Mouse (Mus musculus) intestine, postnatal 0 days (tissue): ENCODE data around the gene Cep152. TPM values are rescaled to one million over a fixed set of nuclear protein-coding genes. Genes with fewer than 3 reads are reported as not detected.

Experiments used
- ATAC-seq: fragments of 200-750 bp; cut with Nextera tagmentation; 2 replicates; pipeline ENCODE4 v1.8.0; 2017; ENCODE audit warnings: mild to moderate bottlenecking, moderate TSS enrichment, moderate library complexity
- H3K27ac ChIP-seq: fragments of 300-500 bp; sonication (generic); 2 replicates; pipeline ENCODE4 v1.5.1; 2014; ENCODE audit warnings: mild to moderate bottlenecking, low read depth, low read length, moderate library complexity
- H3K27me3 ChIP-seq: fragments of 300-500 bp; sonication (generic); replicated peaks from 2 replicates; pipeline ENCODE4 v1.6.1; 2014; ENCODE audit warnings: low read length, mixed read lengths; ENCODE audit not compliant: control insufficient read depth, insufficient read depth
- H3K36me3 ChIP-seq: fragments of 300-500 bp; sonication (generic); 2 replicates; pipeline ENCODE4 v1.6.1; 2014; ENCODE audit warnings: mild to moderate bottlenecking, moderate library complexity; ENCODE audit not compliant: control insufficient read depth, insufficient read depth
- H3K4me1 ChIP-seq: fragments of 300-500 bp; sonication (generic); replicated peaks from 2 replicates; pipeline ENCODE4 v1.6.1; 2014; ENCODE audit warnings: antibody characterized with exemption, low read length, mixed read lengths; ENCODE audit not compliant: control insufficient read depth, insufficient read depth
- H3K4me2 ChIP-seq: fragments of 300-500 bp; sonication (generic); replicated peaks from 2 replicates; pipeline ENCODE4 v1.6.1; 2014; ENCODE audit warnings: low read depth, mild to moderate bottlenecking, moderate library complexity
- H3K4me3 ChIP-seq: fragments of 300-500 bp; sonication (generic); 2 replicates; pipeline ENCODE4 v1.5.1; 2014; ENCODE audit warnings: low read depth, low read length
- H3K9ac ChIP-seq: fragments of 300-500 bp; sonication (generic); 2 replicates; pipeline ENCODE4 v1.6.1; 2014; ENCODE audit warnings: mild to moderate bottlenecking, low read depth, low read length
- H3K9me3 ChIP-seq: fragments of 300-500 bp; sonication (generic); 2 replicates; pipeline ENCODE4 v1.6.1; 2016; ENCODE audit warnings: mixed run types; ENCODE audit not compliant: control insufficient read depth
- CTCF ChIP-seq: sonication (generic); IDR thresholded peaks from 2 replicates; pipeline ENCODE4 v1.5.1; 2016; ENCODE audit warnings: low read depth, mild to moderate bottlenecking, control low read depth, antibody characterized with exemption, moderate library complexity
- WGBS: fragments of 180-500 bp; shearing (Covaris S2); extraction: QIAGEN DNeasy Blood & Tissue Kit; methylation state at CpG from one replicate; pipeline ENCODE4 v1.1.7; 2014; 5-methylcytosine and 5-hydroxymethylcytosine counted together
- polyA plus RNA-seq: library from polyadenylated mRNA; unstranded; fragments of >200 nt; fragmentation: Nextera tagmentation; extraction: Ambion mirVana; gene quantifications from 2 replicates; pipeline ENCODE4 v1.2.1, GENCODE M21; 2015

Cep152 gene
- polyA plus RNA-seq, 1 experiment from 2014 or later, result 0.98 TPM

GRCm38 (mm10) chr2:125598958-125599357, 26.0 kb downstream of the Cep152 start:
- no peaks in the 10 kb centered on the region for H3K9me3 ChIP-seq
- ATAC-seq, result no peak
- no peak overlapping the region for H3K4me2 ChIP-seq
- H3K36me3 ChIP-seq, result peaks cover 56% of the 10 kb centered on the region
- H3K27me3 ChIP-seq, result no peaks in the 10 kb centered on the region
- 79% methylated on average over 4 of the region's 4 CpGs for WGBS
- no peak overlapping the region for H3K27ac ChIP-seq
- no peak for TF ChIP-seq CTCF
- no peak overlapping the region for H3K9ac ChIP-seq
- H3K4me3 ChIP-seq, result no peak overlapping the region
- no peaks in the 10 kb centered on the region for H3K4me1 ChIP-seq

- no peak for TF ChIP-seq CTCF
- peaks cover 57% of the 10 kb centered on the region for H3K36me3 ChIP-seq
- no peak overlapping the region for H3K27ac ChIP-seq
- WGBS, result 73% methylated on average over 6 of the region's 6 CpGs
- H3K4me2 ChIP-seq, result no peak overlapping the region
- no peaks in the 10 kb centered on the region for H3K27me3 ChIP-seq
- no peak overlapping the region for H3K9ac ChIP-seq
- no peaks in the 10 kb centered on the region for H3K9me3 ChIP-seq
- H3K4me3 ChIP-seq, result no peak overlapping the region
- ATAC-seq, result no peak
- no peaks in the 10 kb centered on the region for H3K4me1 ChIP-seq
These were observed 26.7 kb downstream of the Cep152 start for GRCm38 (mm10) chr2:125598251-125598650.

- Histone ChIP-seq H3K27ac (no peak overlapping the region), H3K36me3 (peaks cover 24% of the 10 kb centered on the region), H3K9me3 (no peaks in the 10 kb centered on the region), H3K4me1 (no peaks in the 10 kb centered on the region), H3K4me3 (no peak overlapping the region), H3K4me2 (no peak overlapping the region), H3K27me3 (no peaks in the 10 kb centered on the region), H3K9ac (no peak overlapping the region)
- TF ChIP-seq CTCF, result no peak
- no peak for ATAC-seq
- 95% methylated on average over 12 of the region's 12 CpGs for WGBS
These were observed 30.1 kb downstream of the Cep152 start for GRCm38 (mm10) chr2:125594786-125595185.

GRCm38 (mm10) chr2:125594072-125594471, 30.8 kb downstream of the Cep152 start:
- ATAC-seq, result no peak
- no peak overlapping the region for H3K27ac ChIP-seq
- no peak overlapping the region for H3K4me2 ChIP-seq
- peaks cover 27% of the 10 kb centered on the region for H3K36me3 ChIP-seq
- H3K9ac ChIP-seq, result no peak overlapping the region
- H3K4me1 ChIP-seq, result no peaks in the 10 kb centered on the region
- WGBS, result 85% methylated on average over 6 of the region's 6 CpGs
- H3K4me3 ChIP-seq, result no peak overlapping the region
- peak; percentile 43 for TF ChIP-seq CTCF
- H3K27me3 ChIP-seq, result no peaks in the 10 kb centered on the region
- H3K9me3 ChIP-seq, result no peaks in the 10 kb centered on the region

GRCm38 (mm10) chr2:125591895-125592294, 33.0 kb downstream of the Cep152 start:
- WGBS, result 94% methylated on average over 4 of the region's 4 CpGs
- Histone ChIP-seq H3K4me2 (no peak overlapping the region), H3K27me3 (no peaks in the 10 kb centered on the region), H3K9me3 (no peaks in the 10 kb centered on the region), H3K36me3 (peaks cover 42% of the 10 kb centered on the region), H3K27ac (no peak overlapping the region), H3K4me3 (no peak overlapping the region), H3K4me1 (no peaks in the 10 kb centered on the region), H3K9ac (no peak overlapping the region)
- no peak for TF ChIP-seq CTCF
- no peak for ATAC-seq

- H3K4me1 ChIP-seq, result no peaks in the 10 kb centered on the region
- H3K27me3 ChIP-seq, result no peaks in the 10 kb centered on the region
- H3K36me3 ChIP-seq, result peaks cover 44% of the 10 kb centered on the region
- no peaks in the 10 kb centered on the region for H3K9me3 ChIP-seq
- 86% methylated on average over 12 of the region's 12 CpGs for WGBS
- H3K4me3 ChIP-seq, result no peak overlapping the region
- no peak overlapping the region for H3K4me2 ChIP-seq
- ATAC-seq, result no peak
- H3K9ac ChIP-seq, result no peak overlapping the region
- no peak overlapping the region for H3K27ac ChIP-seq
- TF ChIP-seq CTCF, result no peak
These were observed 35.6 kb downstream of the Cep152 start for GRCm38 (mm10) chr2:125589287-125589686.

GRCm38 (mm10) chr2:125581081-125581480, 43.8 kb downstream of the Cep152 start:
- Histone ChIP-seq H3K4me1 (no peaks in the 10 kb centered on the region), H3K4me2 (no peak overlapping the region), H3K4me3 (no peak overlapping the region), H3K9me3 (no peaks in the 10 kb centered on the region), H3K9ac (no peak overlapping the region), H3K27ac (no peak overlapping the region), H3K27me3 (no peaks in the 10 kb centered on the region), H3K36me3 (peaks cover 48% of the 10 kb centered on the region)
- 60% methylated on average over 5 of the region's 5 CpGs for WGBS
- no peak for ATAC-seq
- TF ChIP-seq CTCF, result no peak
